Mouse (Mus musculus) small intestine, adult 10 weeks (tissue): ENCODE results near the gene Olfr138. TPM values are rescaled to one million over a fixed set of nuclear protein-coding genes. Genes with fewer than 3 reads are reported as not detected.

Experiments
- polyA plus RNA-seq: library from polyadenylated mRNA; stranded (reverse); fragments of 350-450 nt; fragmentation: Illumina TruSeq; extraction: RNeasy Lipid Tissue Mini Kit (QIAGEN cat#74804); gene quantifications from one replicate; pipeline ENCODE4 v1.2.3, GENCODE M21; 2014; ENCODE audit warnings: low replicate concordance

Gene Olfr138
- not detected for polyA plus RNA-seq

DNA sequence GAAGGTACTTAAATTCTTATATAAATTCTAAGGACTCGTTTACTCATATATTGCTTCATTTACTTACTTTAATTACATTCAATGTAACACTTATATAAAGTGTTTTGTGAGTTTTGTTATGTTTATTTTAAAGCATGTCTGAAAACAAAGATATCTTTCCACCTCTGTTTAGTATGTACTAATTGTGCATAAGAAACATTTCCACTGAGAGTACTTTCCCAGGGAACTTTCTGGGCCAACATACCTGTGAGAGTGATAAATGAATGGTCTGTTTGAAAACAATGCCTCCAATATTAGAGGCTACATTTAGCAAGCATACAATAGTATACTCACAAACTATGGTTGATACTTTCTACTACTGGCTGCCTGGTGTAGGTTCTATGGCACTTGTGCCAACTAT, at the start of gene Olfr138:
TSS of gene Olfr138 (plus strand) at position 301 of the 400 bp plus-strand sequence.

DNA sequence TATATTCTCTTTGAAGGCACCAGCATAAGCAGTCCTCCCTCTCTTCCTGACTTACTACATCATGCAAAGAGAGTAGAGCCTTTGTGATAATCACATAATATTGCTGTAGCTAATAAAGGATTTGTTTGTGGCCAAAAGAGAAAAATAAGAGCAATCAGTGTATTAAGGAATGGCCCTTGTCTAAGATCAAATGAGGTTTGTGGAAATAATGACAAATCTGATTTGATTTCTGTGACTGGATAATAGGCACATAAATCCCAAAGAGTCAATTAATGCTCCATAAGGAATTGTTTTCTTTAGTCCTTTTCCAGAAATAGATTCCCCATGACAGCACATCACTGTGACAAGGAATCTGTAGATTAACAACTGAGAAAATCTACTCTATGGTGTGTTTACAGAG, 46.6 kb downstream of the Olfr138 start, which contains the start of gene Olfr137:
TSS of gene Olfr137 (minus strand) at position 101 of the 400 bp plus-strand sequence.

Other genes starting within 250 kb of the Olfr138 start
- not detected for gene Olfr129, start 201.0 kb upstream of the Olfr138 start, polyA plus RNA-seq
- gene Olfr130, start 197.1 kb upstream of the Olfr138 start, polyA plus RNA-seq, result not detected
- not detected for gene Olfr131, start 172.3 kb upstream of the Olfr138 start, polyA plus RNA-seq
- not detected for gene Olfr132, start 126.5 kb upstream of the Olfr138 start, polyA plus RNA-seq
- not detected for gene Olfr133, start 115.8 kb upstream of the Olfr138 start, polyA plus RNA-seq
- gene Olfr134, start 89.6 kb upstream of the Olfr138 start, polyA plus RNA-seq, result not detected
- not detected for gene Olfr135, start 56.7 kb upstream of the Olfr138 start, polyA plus RNA-seq
- gene Olfr137, start 46.5 kb downstream of the Olfr138 start, polyA plus RNA-seq, result not detected
- gene Olfr136, start 68.8 kb downstream of the Olfr138 start, polyA plus RNA-seq, result not detected
- gene Esp36, start 159.2 kb downstream of the Olfr138 start, polyA plus RNA-seq, result not detected